Mouse (Mus musculus): Measurements from ENCODE around the gene Cpsf2. TPM values are rescaled to one million over a fixed set of nuclear protein-coding genes. Genes with fewer than 3 reads are reported as not detected.

Cpsf2 gene
- polyA plus RNA-seq, 1 experiment from 2014 or later, result 29.0 TPM

Other genes starting within 250 kb of the Cpsf2 start
- 50.6 and 52.4 TPM in 2 replicates for gene Fbln5, start 156.9 kb upstream of the Cpsf2 start, polyA plus RNA-seq (2014; fragmentation: Nextera tagmentation; extraction: Ambion mirVana)
- gene Trip11, start 62.7 kb upstream of the Cpsf2 start, polyA plus RNA-seq (2014; fragmentation: Nextera tagmentation; extraction: Ambion mirVana), result 40.2 and 40.9 TPM in 2 replicates
- gene Atxn3, start 17.7 kb upstream of the Cpsf2 start, polyA plus RNA-seq (2014; fragmentation: Nextera tagmentation; extraction: Ambion mirVana), result 15.5 and 18.2 TPM in 2 replicates
- 0.26 and 0.41 TPM in 2 replicates for gene Slc24a4, start 152.7 kb downstream of the Cpsf2 start, polyA plus RNA-seq (2014; fragmentation: Nextera tagmentation; extraction: Ambion mirVana)

Data from stomach, embryonic 14.5 days (tissue).